Mouse (Mus musculus): Measurements from ENCODE around the gene Ubr3. TPM values are rescaled to one million over a fixed set of nuclear protein-coding genes. Genes with fewer than 3 reads are reported as not detected.
"Not testable (repeated sequence)": the region's sequence is repeated elsewhere in the genome, so short reads cannot be mapped to it uniquely, and the experiment has no call there.

Gene Ubr3
- polyA plus RNA-seq, 1 experiment from 2014 or later, result 17.1 TPM

- H3K27ac ChIP-seq (ENCODE audit: low read depth, low read length), result peak overlapping the region; percentile 87
- peak overlapping the region; percentile 99 for H3K9ac ChIP-seq (ENCODE audit: low read length)
- peak overlapping the region; percentile 100 for H3K4me3 ChIP-seq (ENCODE audit: low read depth, low read length)
- no peaks in the 10 kb centered on the region for H3K27me3 ChIP-seq (ENCODE audit: control insufficient read depth, insufficient read depth, low read length)
- WGBS, result under 1% methylated on average over 48 of the region's 55 CpGs
- H3K4me1 ChIP-seq (ENCODE audit: control insufficient read depth, insufficient read depth, low read length), result peaks cover 7% of the 10 kb centered on the region
- H3K9me3 ChIP-seq (ENCODE audit: control insufficient read depth, low read length), result no peaks in the 10 kb centered on the region
- DNase-seq (ENCODE audit: low spot score, missing footprints), result peak; percentile 95
- H3K4me2 ChIP-seq, result peak overlapping the region; percentile 95
- ATAC-seq (ENCODE audit: low FRiP score), result peak; percentile 67
- H3K36me3 ChIP-seq (ENCODE audit: control insufficient read depth, insufficient read depth, low read length), result no peaks in the 10 kb centered on the region
These were observed 851 bp downstream of the Ubr3 start for GRCm38 (mm10) chr2:69897618-69898575.

GRCm38 (mm10) chr2:69903541-69903940, 6.5 kb downstream of the Ubr3 start:
- Histone ChIP-seq H3K4me3 (ENCODE audit: low read depth, low read length) (no peak overlapping the region), H3K9me3 (ENCODE audit: control insufficient read depth, low read length) (no peaks in the 10 kb centered on the region; the same call in 1 of the 2 replicates), H3K27me3 (ENCODE audit: control insufficient read depth, insufficient read depth, low read length) (no peaks in the 10 kb centered on the region), H3K4me2 (no peak overlapping the region), H3K4me1 (ENCODE audit: control insufficient read depth, insufficient read depth, low read length) (peaks cover 5% of the 10 kb centered on the region), H3K36me3 (ENCODE audit: control insufficient read depth, insufficient read depth, low read length) (no peaks in the 10 kb centered on the region), H3K9ac (ENCODE audit: low read length) (no peak overlapping the region), H3K27ac (ENCODE audit: low read depth, low read length) (no peak overlapping the region)
- no peak for ATAC-seq (ENCODE audit: low FRiP score)
- WGBS, result 97% methylated on average over 3 of the region's 3 CpGs
- DNase-seq (ENCODE audit: low spot score, missing footprints), result peak; percentile 47

DNA sequence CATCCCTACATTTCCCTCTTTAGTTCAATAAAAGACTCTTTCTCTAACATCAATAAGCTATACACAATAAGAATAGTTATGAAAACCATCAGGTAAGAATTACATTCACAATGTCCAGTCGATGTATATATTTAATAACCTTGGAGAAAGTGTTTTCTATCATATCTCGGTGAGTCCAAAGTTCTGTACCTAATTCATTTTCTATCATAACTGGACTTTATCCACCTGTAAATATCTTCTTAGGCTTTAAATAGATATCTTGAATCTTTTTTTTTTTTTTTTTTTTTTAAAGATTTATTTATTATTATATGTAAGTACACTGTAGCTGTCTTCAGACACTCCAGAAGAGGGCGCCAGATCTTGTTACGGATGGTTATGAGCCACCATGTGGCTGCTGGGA, 10.3 kb downstream of the Ubr3 start:
- 90% methylated on average over 4 of the region's 4 CpGs for WGBS
- ATAC-seq (ENCODE audit: low FRiP score); H3K9ac ChIP-seq (ENCODE audit: low read length); H3K4me3 ChIP-seq (ENCODE audit: low read depth, low read length); H3K36me3 ChIP-seq (ENCODE audit: control insufficient read depth, insufficient read depth, low read length); H3K9me3 ChIP-seq (ENCODE audit: control insufficient read depth, low read length); H3K4me1 ChIP-seq (ENCODE audit: control insufficient read depth, insufficient read depth, low read length); DNase-seq (ENCODE audit: low spot score, missing footprints); H3K27me3 ChIP-seq (ENCODE audit: control insufficient read depth, insufficient read depth, low read length); H3K4me2 ChIP-seq; H3K27ac ChIP-seq (ENCODE audit: low read depth, low read length): not testable (repeated sequence)

- Histone ChIP-seq H3K9me3 (ENCODE audit: control insufficient read depth, low read length) (no peaks in the 10 kb centered on the region; the same call in 1 of the 2 replicates), H3K4me2 (no peak overlapping the region), H3K4me3 (ENCODE audit: low read depth, low read length) (no peak overlapping the region), H3K27ac (ENCODE audit: low read depth, low read length) (no peak overlapping the region), H3K4me1 (ENCODE audit: control insufficient read depth, insufficient read depth, low read length) (no peaks in the 10 kb centered on the region), H3K27me3 (ENCODE audit: control insufficient read depth, insufficient read depth, low read length) (no peaks in the 10 kb centered on the region), H3K9ac (ENCODE audit: low read length) (no peak overlapping the region), H3K36me3 (ENCODE audit: control insufficient read depth, insufficient read depth, low read length) (peaks cover 5% of the 10 kb centered on the region; the same call in 1 of the 2 replicates)
- DNase-seq (ENCODE audit: low spot score, missing footprints) (no peak), ATAC-seq (ENCODE audit: low FRiP score) (no peak)
- 58% methylated on average over 2 of the region's 2 CpGs for WGBS
These were observed 15.8 kb downstream of the Ubr3 start for GRCm38 (mm10) chr2:69912801-69913200.

DNA sequence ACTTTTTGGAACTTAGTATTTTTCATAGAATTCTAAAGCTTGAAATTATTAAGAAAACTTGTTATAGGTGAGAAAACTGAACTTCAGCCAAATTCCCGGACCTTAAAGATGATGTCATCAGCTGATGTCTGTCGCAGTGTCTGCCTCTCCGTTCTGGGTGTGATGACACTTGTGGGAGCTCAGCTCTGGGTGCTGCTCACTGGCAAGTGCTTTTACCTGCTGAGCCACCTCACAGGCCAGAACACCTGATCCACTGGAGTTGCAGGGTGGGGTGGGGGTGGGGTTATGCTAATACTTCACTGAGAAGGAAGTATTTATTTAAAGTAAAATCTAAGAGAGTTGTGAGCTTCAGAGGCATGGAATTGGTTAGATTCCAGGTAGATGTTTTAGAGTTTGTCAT, 20.3 kb downstream of the Ubr3 start:
- ATAC-seq (ENCODE audit: low FRiP score) (no peak), DNase-seq (ENCODE audit: low spot score, missing footprints) (no peak)
- Histone ChIP-seq H3K36me3 (ENCODE audit: control insufficient read depth, insufficient read depth, low read length) (peaks cover 5% of the 10 kb centered on the region; the same call in 1 of the 2 replicates), H3K4me1 (ENCODE audit: control insufficient read depth, insufficient read depth, low read length) (no peaks in the 10 kb centered on the region), H3K9ac (ENCODE audit: low read length) (no peak overlapping the region), H3K27me3 (ENCODE audit: control insufficient read depth, insufficient read depth, low read length) (no peaks in the 10 kb centered on the region), H3K4me2 (no peak overlapping the region), H3K27ac (ENCODE audit: low read depth, low read length) (no peak overlapping the region), H3K4me3 (ENCODE audit: low read depth, low read length) (no peak overlapping the region), H3K9me3 (ENCODE audit: control insufficient read depth, low read length) (no peaks in the 10 kb centered on the region)
- WGBS, result 95% methylated on average over 3 of the region's 3 CpGs

- no peaks in the 10 kb centered on the region for H3K4me1 ChIP-seq (ENCODE audit: control insufficient read depth, insufficient read depth, low read length)
- H3K9ac ChIP-seq (ENCODE audit: low read length), result no peak overlapping the region
- H3K4me2 ChIP-seq, result no peak overlapping the region
- no peak for ATAC-seq (ENCODE audit: low FRiP score)
- no peaks in the 10 kb centered on the region for H3K9me3 ChIP-seq (ENCODE audit: control insufficient read depth, low read length)
- H3K27me3 ChIP-seq (ENCODE audit: control insufficient read depth, insufficient read depth, low read length), result no peaks in the 10 kb centered on the region
- H3K27ac ChIP-seq (ENCODE audit: low read depth, low read length), result no peak overlapping the region
- no peak for DNase-seq (ENCODE audit: low spot score, missing footprints)
- H3K4me3 ChIP-seq (ENCODE audit: low read depth, low read length), result no peak overlapping the region
- H3K36me3 ChIP-seq (ENCODE audit: control insufficient read depth, insufficient read depth, low read length), result no peaks in the 10 kb centered on the region
- WGBS, result 96% methylated on average over 3 of the region's 3 CpGs
These were observed 27.9 kb downstream of the Ubr3 start for GRCm38 (mm10) chr2:69924943-69925342.

GRCm38 (mm10) chr2:69936331-69936730, 39.3 kb downstream of the Ubr3 start:
- Histone ChIP-seq H3K36me3 (ENCODE audit: control insufficient read depth, insufficient read depth, low read length) (no peaks in the 10 kb centered on the region), H3K27me3 (ENCODE audit: control insufficient read depth, insufficient read depth, low read length) (no peaks in the 10 kb centered on the region), H3K4me2 (no peak overlapping the region), H3K4me3 (ENCODE audit: low read depth, low read length) (no peak overlapping the region), H3K9ac (ENCODE audit: low read length) (no peak overlapping the region), H3K4me1 (ENCODE audit: control insufficient read depth, insufficient read depth, low read length) (no peaks in the 10 kb centered on the region), H3K9me3 (ENCODE audit: control insufficient read depth, low read length) (no peaks in the 10 kb centered on the region), H3K27ac (ENCODE audit: low read depth, low read length) (no peak overlapping the region)
- DNase-seq (ENCODE audit: low spot score, missing footprints), result peak; percentile 76
- WGBS, result 94% methylated on average over 5 of the region's 5 CpGs
- no peak for ATAC-seq (ENCODE audit: low FRiP score)

- Histone ChIP-seq H3K9ac (ENCODE audit: low read length) (no peak overlapping the region), H3K36me3 (ENCODE audit: control insufficient read depth, insufficient read depth, low read length) (no peaks in the 10 kb centered on the region), H3K27ac (ENCODE audit: low read depth, low read length) (no peak overlapping the region), H3K27me3 (ENCODE audit: control insufficient read depth, insufficient read depth, low read length) (no peaks in the 10 kb centered on the region), H3K4me1 (ENCODE audit: control insufficient read depth, insufficient read depth, low read length) (no peaks in the 10 kb centered on the region), H3K4me2 (no peak overlapping the region), H3K9me3 (ENCODE audit: control insufficient read depth, low read length) (no peaks in the 10 kb centered on the region), H3K4me3 (ENCODE audit: low read depth, low read length) (no peak overlapping the region)
- ATAC-seq (ENCODE audit: low FRiP score), result no peak
- DNase-seq (ENCODE audit: low spot score, missing footprints), result no peak
- 85% methylated on average over 4 of the region's 4 CpGs for WGBS
These were observed 42.2 kb downstream of the Ubr3 start for GRCm38 (mm10) chr2:69939226-69939625.

GRCm38 (mm10) chr2:69939649-69940048, 42.6 kb downstream of the Ubr3 start:
- DNase-seq (ENCODE audit: low spot score, missing footprints) (no peak), ATAC-seq (ENCODE audit: low FRiP score) (no peak)
- Histone ChIP-seq H3K4me3 (ENCODE audit: low read depth, low read length) (no peak overlapping the region), H3K27me3 (ENCODE audit: control insufficient read depth, insufficient read depth, low read length) (no peaks in the 10 kb centered on the region), H3K36me3 (ENCODE audit: control insufficient read depth, insufficient read depth, low read length) (no peaks in the 10 kb centered on the region), H3K4me2 (no peak overlapping the region), H3K4me1 (ENCODE audit: control insufficient read depth, insufficient read depth, low read length) (no peaks in the 10 kb centered on the region), H3K27ac (ENCODE audit: low read depth, low read length) (no peak overlapping the region), H3K9me3 (ENCODE audit: control insufficient read depth, low read length) (no peaks in the 10 kb centered on the region), H3K9ac (ENCODE audit: low read length) (no peak overlapping the region)
- 93% methylated on average over 5 of the region's 5 CpGs for WGBS

All from midbrain, embryonic 11.5 days (tissue).